Mouse (Mus musculus) erythroblast, embryonic 14.5 days (primary cell): ENCODE results near the gene Ctf2.

Experiments used
- GATA1 ChIP-seq: IDR thresholded peaks from 2 replicates; pipeline ENCODE4 v1.6.1; 2012; ENCODE audit warnings: low read length, inconsistent platforms, mixed read lengths
- TAL1 ChIP-seq: IDR thresholded peaks from 3 replicates; pipeline ENCODE4 v1.6.1; 2012; ENCODE audit warnings: low read length, inconsistent platforms, mixed read lengths

GRCm38 (mm10) chr7:127752069-127752468 is 20.1 kb upstream of the Ctf2 start:
- TF ChIP-seq TAL1 (no peak), GATA1 (no peak)
